Mouse (Mus musculus): ENCODE data around the gene Pfkfb3.

DNA sequence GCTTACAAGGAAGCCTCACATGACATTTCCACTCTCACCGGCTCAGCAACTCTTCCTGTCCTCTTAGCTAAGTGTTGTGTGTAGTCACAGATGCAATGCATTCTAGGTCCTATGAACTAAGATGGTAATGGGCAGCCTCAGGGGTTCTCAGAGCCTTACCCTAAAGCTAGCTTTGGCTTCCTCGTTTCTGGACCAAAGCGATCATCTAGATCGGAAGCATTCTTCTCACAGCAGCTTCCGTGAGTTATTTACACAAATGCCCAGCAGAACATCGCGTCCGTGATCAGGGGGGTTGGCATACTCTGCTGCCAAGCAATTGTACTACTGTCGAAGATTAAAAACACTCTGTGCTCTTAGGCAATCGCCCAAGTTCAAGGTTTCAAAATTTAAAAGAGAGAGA lies 19.1 kb downstream of the Pfkfb3 start:
- TF ChIP-seq CTCF (conservative IDR thresholded peaks at IDR 0.05; ENCODE audit: low read length) (no peak), NANOG (IDR thresholded peaks at IDR 0.05; ENCODE audit: borderline replicate concordance, low read length) (no peak), POU5F1 (IDR thresholded peaks at IDR 0.05; ENCODE audit: borderline replicate concordance, low read length) (no peak)
